Mouse (Mus musculus) gastrocnemius, adult 2 months (tissue): ENCODE measurements around the gene Nup93. TPM values are rescaled to one million over a fixed set of nuclear protein-coding genes. Genes with fewer than 3 reads are reported as not detected.

Experiments
- DNase-seq: peaks from one replicate; pipeline ENCODE4 v3.0.0; 2022
- H3K27ac ChIP-seq: fragments of 200-600 bp; 2 replicates; pipeline ENCODE4 v1.8.1; 2022; ENCODE audit warnings: mild to moderate bottlenecking
- H3K4me3 ChIP-seq: fragments of 200-600 bp; 2 replicates; pipeline ENCODE4 v1.8.1; 2022; ENCODE audit warnings: mild to moderate bottlenecking, moderate library complexity
- CTCF ChIP-seq: fragments of 200-600 bp; IDR thresholded peaks from 2 replicates; pipeline ENCODE4 v1.8.1; 2022; ENCODE audit warnings: antibody characterized with exemption, mild to moderate bottlenecking, moderate library complexity
- intact Hi-C: fragments of 180-260 bp; cut with DNase I; formaldehyde crosslinking; loops from one replicate; pipeline ENCODE4 v1.15.1; 2025
- total RNA-seq, 2 experiments: library from RNA; stranded (reverse); gene quantifications; 2 replicates each; pipeline ENCODE4 v1.2.3; 2021

The Nup93 gene
- total RNA-seq, 2 experiments from 2014 or later: 8.6 to 12.4 TPM

DNA sequence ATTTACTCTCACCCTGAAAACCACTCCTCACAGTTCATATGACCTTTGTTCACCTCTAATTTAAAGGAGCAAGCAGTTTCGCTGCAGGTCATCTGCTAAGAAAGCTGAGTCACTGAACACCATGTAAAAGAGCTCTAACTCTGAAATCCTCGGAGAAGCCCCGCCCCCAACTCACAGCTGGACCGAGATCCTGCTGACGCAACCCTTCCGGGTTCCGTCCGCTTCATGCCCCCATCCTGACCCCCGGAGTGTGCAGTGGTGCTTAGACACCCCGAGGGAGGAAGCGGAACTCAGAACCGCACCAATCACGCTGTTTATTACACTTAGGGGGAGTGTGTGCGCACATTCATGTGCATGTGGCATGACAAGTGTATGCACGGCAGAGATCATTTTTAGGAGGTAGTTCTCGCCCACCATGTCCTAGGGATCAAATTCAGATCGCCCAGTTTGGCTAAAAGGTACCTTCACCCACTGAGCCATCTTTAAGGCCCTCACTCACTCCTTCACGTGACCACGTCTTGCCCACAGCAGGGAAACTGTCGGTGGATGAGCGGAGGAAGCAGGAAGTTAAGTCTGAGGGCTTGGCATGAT lies 23.2 kb upstream of the Nup93 start:
- DNase-seq: peak; percentile 77
- Histone ChIP-seq H3K4me3 (peak overlapping the region; percentile 48), H3K27ac (peak overlapping the region; percentile 43)
- no peak for TF ChIP-seq CTCF
- intact Hi-C loops: no loop called here

DNA sequence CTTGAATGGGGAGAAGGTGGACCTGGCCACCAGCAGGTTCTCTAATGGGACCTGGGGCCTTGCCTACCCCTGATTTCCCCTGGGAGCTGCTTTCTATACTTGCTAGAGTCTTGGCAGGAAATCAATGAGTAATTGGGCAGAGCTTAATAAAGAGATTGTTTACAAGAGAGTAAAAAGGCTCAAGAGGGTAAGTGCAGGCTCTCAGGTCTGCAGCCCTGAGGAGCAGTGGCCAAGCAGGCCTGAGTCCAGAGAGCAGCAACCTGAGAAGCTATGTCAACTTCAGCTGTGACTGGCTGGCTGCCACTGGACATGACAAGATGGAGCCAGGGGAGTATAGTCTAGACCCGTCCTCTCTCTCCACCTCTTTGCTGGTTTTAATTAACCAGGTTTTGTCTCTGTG lies 21.4 kb upstream of the Nup93 start:
- peak overlapping the region; percentile 61 for H3K27ac ChIP-seq
- DNase-seq: peak; percentile 83
- no peak for TF ChIP-seq CTCF
- intact Hi-C loops: no loop called here
- no peak overlapping the region for H3K4me3 ChIP-seq

DNA sequence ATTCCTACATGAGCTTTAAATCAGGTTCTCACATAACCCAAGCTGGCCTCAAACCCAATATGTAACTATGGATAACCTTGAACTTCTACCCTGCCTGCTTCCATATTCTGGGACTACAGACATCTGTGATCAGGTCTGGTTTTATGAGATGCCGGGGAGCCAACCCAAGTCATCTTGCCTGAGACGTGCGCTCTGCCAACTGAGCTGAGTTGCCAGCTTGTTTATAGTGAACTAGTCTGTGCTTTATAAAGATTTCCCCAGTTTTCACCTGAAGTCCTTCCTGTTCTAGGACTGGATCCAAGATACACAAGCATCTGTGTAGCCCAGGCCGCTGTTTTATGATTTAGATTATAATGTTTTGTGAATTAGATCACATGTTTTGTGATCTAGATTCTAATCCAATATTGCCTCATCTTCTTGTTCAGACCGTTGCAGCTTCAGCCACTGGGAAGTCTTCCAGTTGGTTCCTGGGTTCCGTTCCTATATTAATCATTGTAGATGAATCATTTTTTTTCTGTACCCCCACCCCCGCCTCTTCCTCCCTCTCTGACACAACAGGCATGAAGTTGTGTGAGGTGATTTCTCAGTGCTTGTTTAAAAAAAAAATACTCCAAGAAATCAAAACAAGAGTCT lies 19.7 kb upstream of the Nup93 start:
- no peak for TF ChIP-seq CTCF
- intact Hi-C loops: loop anchor here (5.0 kb wide), 1 partner anchor 92 kb away; no protein-coding TSS in a partner anchor
- Histone ChIP-seq H3K4me3 (no peak overlapping the region), H3K27ac (peak overlapping the region; percentile 51)
- peak; percentile 58 for DNase-seq

DNA sequence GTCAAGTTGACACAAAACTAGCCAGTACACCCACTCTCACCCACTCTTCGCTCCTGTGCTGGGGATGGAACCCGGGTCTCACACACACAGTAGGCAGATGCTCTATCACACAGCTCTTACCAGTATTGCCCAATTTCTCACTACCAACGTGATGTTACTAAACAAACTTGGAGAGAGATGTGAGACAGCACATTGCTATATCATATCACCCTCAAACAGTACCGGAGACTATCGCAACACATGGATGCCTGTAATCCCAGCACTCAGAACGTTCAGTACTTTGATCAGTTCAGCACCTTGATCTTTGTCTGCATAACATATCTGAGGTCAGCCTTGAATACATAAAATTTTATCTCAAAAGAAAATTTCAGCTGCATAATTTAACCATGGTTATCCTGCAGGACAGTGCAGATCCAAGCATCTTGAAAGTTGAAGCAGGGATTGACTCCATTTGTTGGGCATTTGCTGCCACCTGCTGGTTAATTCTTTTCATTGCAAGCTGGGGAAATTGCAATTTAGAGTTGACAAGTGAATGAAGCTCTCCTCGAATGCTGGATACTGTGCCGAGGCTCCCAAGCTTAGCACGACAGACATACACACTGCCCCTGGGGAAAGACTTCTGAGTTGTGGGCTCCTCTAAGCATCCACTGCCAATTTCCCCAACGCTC lies 15.0 kb upstream of the Nup93 start:
- intact Hi-C loops: loop anchor here (1.0 to 5.0 kb wide), 2 partner anchors 32 to 97 kb away; no protein-coding TSS in a partner anchor
- TF ChIP-seq CTCF: peak; percentile 81
- no peak overlapping the region for H3K27ac ChIP-seq
- no peak overlapping the region for H3K4me3 ChIP-seq
- peak; percentile 50 for DNase-seq

DNA sequence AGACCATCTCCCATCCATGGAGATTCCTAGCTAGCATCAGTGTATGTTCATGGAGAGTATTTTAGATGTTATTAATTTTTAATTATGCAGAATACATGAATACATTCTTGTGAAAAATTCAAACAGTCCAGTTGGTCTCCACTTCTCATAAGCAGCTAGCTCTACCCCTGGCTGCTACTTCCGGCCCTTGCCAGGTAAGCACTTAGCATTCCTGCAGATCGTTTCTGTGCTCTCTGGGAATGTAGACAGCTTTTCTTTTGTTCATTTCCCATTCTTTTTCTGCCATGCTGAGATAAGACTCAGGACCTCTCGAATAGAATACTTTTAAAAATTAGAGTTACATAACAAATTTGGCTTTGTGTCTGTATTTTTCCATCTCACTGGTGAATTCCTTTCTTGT lies 10.3 kb upstream of the Nup93 start:
- H3K27ac ChIP-seq: no peak overlapping the region
- no peak overlapping the region for H3K4me3 ChIP-seq
- no peak for DNase-seq
- no peak for TF ChIP-seq CTCF
- intact Hi-C loops: loop anchor here (10.0 kb wide), 1 partner anchor 609 kb away; no protein-coding TSS in a partner anchor

DNA sequence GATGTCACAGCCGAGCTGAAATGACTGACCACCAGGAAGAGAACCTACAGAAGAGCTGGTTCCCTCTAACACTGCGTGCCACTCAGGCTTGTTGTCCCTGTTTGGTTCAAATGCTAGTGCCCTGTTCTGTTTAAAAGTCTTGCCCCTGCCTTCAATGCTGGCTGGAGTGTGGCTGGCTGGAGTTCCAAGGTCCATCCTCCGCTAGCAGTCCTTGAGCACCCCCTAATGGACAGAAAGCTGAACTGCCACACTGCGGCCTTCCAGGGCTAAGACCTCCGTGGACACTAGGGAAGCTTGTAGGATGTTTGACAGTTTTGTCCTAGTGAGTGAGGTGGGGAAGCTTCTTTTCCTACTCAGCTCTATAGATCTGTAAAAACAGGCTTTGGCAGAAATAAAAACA lies 8.6 kb upstream of the Nup93 start:
- intact Hi-C loops: loop anchor here (10.0 kb wide), 1 partner anchor 611 kb away; no protein-coding TSS in a partner anchor
- H3K4me3 ChIP-seq: no peak overlapping the region
- peak; percentile 95 for TF ChIP-seq CTCF
- no peak overlapping the region for H3K27ac ChIP-seq
- DNase-seq: peak; percentile 83

DNA sequence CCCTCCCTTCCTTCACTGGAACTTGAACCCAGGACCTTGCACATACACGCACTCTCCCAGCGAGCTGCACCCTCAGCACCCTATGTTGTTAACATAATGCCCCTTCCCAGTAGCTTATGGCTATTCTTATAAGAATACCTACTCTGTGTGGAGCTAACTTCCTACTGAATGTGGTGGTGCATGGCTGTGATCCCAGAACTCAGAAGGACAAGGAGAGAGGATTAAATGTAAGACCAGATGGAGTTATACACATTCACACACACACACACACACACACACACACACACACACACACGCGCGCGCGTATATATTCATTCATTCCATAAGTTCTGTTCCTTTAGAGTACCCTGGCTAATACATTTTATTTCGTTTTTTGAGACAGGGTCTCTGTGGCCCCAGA lies 8.1 kb upstream of the Nup93 start:
- no peak overlapping the region for H3K4me3 ChIP-seq
- no peak overlapping the region for H3K27ac ChIP-seq
- intact Hi-C loops: loop anchor here (10.0 kb wide), 1 partner anchor 611 kb away; no protein-coding TSS in a partner anchor
- TF ChIP-seq CTCF: no peak
- DNase-seq: no peak

DNA sequence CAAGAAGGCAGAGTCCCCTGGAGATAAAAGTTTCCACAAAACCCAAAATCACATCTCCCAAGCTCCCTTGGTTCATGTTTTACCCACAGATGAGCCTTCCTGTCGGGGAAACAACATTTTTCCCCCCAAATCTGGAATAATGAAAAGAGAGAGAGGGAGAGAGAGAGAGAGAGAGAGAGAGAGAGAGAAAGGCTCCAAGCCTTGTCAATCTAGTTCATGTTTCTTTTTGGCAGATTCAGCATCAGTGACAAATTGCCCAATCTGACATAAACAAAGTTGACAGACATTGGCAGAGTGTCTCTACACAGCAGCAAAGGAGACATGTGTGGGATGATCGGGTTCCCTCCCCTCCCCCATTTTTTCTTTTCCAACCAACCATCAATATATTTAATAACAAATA lies 6.9 kb upstream of the Nup93 start:
- Histone ChIP-seq H3K4me3 (no peak overlapping the region), H3K27ac (no peak overlapping the region)
- TF ChIP-seq CTCF: no peak
- no peak for DNase-seq
- intact Hi-C loops: loop anchor here (10.0 kb wide), 1 partner anchor 613 kb away; no protein-coding TSS in a partner anchor

DNA sequence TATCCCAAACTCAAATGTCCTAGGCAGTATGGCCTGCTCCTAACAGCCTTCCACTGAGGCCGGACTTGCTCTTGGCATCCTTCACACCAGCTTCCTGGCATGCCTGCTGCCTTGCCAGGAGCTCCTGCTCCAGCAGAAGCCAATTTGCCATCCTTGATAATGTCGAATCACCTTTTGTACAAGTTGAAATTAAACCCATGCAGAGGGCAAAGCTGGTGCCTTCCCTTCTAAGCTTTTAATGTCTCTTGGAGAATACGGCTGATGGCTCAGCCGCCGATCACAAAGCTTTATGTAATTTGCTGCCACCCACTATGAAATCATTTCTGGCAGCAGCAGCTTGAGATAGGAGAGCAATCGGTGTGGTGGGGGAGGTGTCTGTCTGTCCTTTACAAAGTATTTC lies 4.7 kb upstream of the Nup93 start:
- intact Hi-C loops: loop anchor here (10.0 kb wide), 1 partner anchor 615 kb away; no protein-coding TSS in a partner anchor

DNA sequence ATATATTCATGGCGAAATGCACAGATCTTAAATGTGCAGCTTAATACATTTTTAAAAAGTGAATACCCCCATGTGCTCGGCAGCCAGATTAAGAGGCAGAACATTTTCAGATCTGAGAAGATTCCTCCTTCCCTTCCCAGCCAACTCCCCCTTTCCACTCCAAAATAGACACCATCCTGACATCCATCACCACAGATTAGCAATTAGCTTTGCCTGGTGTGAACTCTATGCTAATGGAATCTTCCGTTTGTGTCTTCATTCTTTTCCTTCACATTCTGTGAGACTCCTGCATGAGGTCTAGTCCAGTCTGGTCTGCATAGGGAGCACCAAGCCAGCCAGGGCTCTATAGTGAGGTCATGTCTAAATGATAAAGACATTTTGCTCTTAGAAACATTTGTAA lies 4.1 kb upstream of the Nup93 start:
- DNase-seq: no peak
- TF ChIP-seq CTCF: no peak
- intact Hi-C loops: no loop called here

More for the DNA sequence above, 4.7 kb upstream of the Nup93 start:
- no peak overlapping the region for H3K4me3 ChIP-seq
- TF ChIP-seq CTCF: no peak
- DNase-seq: no peak
- no peak overlapping the region for H3K27ac ChIP-seq

DNA sequence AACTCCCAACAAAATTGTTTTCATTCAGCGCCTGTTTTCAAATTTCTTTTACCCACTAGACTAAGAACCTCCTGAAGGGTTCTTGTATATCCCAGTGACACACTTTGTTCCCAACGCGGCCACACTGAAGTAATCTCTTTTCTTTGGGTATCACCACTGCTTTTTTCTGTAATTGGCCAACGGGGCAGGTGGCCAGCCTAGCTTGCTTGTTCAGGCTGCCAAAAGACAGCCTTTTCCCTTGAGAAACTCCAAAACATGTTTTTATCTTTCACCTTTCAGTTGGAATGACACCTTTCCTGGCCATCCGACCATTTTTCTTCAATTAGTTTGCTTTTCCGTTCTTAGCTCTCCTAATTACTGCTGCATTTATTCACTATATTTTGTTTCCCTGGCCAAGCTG lies 545 bp upstream of the Nup93 start:
- peak; percentile 38 for DNase-seq
- H3K4me3 ChIP-seq: peak overlapping the region; percentile 80
- intact Hi-C loops: no loop called here
- H3K27ac ChIP-seq: peak overlapping the region; percentile 92
- TF ChIP-seq CTCF: no peak

More for the DNA sequence above, 4.1 kb upstream of the Nup93 start:
- Histone ChIP-seq H3K4me3 (no peak overlapping the region), H3K27ac (no peak overlapping the region)

DNA sequence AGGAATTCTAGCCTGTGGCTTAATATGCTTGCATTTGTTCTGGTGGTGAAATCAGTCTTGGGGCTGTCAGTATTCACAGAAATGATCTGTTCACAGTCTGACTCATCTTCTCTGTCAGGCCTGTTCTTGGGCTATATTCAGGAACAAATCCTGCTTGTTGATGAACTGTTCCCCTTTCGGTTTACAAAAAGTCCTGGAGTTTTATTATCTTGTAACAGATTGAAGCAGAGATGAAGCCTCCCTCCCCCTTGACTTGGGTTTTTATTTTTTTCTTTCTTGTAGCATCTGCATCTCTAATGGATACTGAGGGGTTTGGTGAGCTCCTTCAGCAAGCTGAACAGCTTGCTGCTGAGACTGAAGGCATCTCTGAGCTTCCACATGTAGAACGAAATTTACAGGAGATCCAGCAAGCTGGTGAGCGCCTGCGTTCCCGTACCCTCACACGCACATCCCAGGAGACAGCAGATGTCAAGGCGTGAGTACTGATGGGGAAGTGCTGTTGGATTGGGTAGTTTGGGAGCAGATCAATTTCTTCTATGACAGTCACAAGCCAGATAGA lies 13.1 kb downstream of the Nup93 start:
- intact Hi-C loops: no loop called here
- no peak overlapping the region for H3K4me3 ChIP-seq
- DNase-seq: no peak
- no peak overlapping the region for H3K27ac ChIP-seq
- no peak for TF ChIP-seq CTCF
